Mouse (Mus musculus): ENCODE data around the gene Gm20479. TPM values are rescaled to one million over a fixed set of nuclear protein-coding genes. Genes with fewer than 3 reads are reported as not detected.

Gene Gm20479
- polyA plus RNA-seq, 1 experiment = 0.11 TPM

DNA sequence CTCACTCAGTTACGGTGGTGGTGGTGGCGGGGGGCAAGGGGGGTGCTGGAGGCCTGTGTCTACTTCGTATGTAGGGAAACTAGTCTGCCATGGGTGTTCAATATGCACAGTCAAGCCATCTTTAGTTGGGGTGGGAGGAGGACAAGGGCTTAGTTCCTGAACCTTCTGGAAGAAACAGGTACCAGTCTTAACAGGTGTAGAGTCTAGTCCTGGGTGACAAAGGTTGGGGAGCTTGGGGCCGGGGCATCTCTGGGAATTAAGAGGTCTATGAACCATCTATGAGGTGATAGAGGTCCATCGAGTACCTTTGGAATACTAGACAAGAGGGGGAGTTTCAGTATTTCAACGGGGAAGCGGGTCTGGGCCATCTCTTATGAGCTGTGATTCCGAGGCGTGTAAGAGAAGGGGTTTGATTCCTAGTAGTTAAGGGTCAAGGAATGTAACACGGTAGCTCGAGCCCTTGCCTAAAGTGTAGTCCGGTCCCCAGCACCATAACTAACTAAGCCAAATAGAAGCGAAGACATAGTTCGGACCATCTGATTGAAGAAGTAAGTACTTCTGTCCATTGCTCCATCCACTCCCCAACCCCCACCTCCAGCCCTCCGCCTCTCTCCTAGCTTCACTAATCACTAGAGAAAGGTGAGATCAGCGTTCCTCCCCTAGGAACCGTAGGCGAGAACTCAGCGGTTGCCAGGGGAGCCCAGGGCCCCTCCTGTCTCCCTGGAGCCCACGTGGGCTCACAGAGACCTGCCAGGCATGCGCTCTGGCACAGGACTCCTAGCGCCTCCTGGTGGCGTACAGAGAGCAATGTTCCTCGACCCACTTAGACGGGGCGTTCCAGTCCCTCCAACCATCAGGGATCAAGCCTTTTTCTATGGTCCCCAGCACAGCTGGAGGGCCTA, 40.1 kb upstream of the Gm20479 start:
- H3K4me2 ChIP-seq (ENCODE audit: low read depth) = no peak overlapping the region
- H3K27me3 ChIP-seq (ENCODE audit: control insufficient read depth, insufficient read depth, insufficient read length) = peaks cover 31% of the 10 kb centered on the region
- H3K4me3 ChIP-seq = no peak overlapping the region
- no peak for TF ChIP-seq MYOD1 (IDR thresholded peaks at IDR 0.05; ENCODE audit: control insufficient read depth in 1 of 3, insufficient read length in 2 of 3, low read depth in 2 of 3)
- TF ChIP-seq POLR2A (IDR thresholded peaks at IDR 0.05; ENCODE audit: insufficient read length, low read depth) = no peak
- no peak for TF ChIP-seq MYOG (IDR thresholded peaks at IDR 0.05; ENCODE audit: control insufficient read depth in 1 of 3, insufficient read depth in 1 of 3, insufficient read length in 2 of 3, low read depth in 2 of 3)
- no peak for TF ChIP-seq POLR2AphosphoS2 (IDR thresholded peaks at IDR 0.05; ENCODE audit: insufficient read length, low read depth)
- no peak for TF ChIP-seq USF1 (IDR thresholded peaks at IDR 0.05; ENCODE audit: low read depth)
- no peak for TF ChIP-seq CEBPB (IDR thresholded peaks at IDR 0.05; ENCODE audit: insufficient read depth, poor library complexity, severe bottlenecking)
- TF ChIP-seq TCF3 (IDR thresholded peaks at IDR 0.05; ENCODE audit: insufficient read length, low read depth) = no peak
- no peak for TF ChIP-seq MAX (IDR thresholded peaks at IDR 0.05; ENCODE audit: low read depth)
- no peak overlapping the region for H3ac ChIP-seq (ENCODE audit: control insufficient read depth, insufficient read length)
- no peaks in the 10 kb centered on the region for H3K79me2 ChIP-seq (ENCODE audit: control insufficient read depth, insufficient read depth)
- no peaks in the 10 kb centered on the region for H3K36me3 ChIP-seq (ENCODE audit: control insufficient read depth, insufficient read depth)

DNA sequence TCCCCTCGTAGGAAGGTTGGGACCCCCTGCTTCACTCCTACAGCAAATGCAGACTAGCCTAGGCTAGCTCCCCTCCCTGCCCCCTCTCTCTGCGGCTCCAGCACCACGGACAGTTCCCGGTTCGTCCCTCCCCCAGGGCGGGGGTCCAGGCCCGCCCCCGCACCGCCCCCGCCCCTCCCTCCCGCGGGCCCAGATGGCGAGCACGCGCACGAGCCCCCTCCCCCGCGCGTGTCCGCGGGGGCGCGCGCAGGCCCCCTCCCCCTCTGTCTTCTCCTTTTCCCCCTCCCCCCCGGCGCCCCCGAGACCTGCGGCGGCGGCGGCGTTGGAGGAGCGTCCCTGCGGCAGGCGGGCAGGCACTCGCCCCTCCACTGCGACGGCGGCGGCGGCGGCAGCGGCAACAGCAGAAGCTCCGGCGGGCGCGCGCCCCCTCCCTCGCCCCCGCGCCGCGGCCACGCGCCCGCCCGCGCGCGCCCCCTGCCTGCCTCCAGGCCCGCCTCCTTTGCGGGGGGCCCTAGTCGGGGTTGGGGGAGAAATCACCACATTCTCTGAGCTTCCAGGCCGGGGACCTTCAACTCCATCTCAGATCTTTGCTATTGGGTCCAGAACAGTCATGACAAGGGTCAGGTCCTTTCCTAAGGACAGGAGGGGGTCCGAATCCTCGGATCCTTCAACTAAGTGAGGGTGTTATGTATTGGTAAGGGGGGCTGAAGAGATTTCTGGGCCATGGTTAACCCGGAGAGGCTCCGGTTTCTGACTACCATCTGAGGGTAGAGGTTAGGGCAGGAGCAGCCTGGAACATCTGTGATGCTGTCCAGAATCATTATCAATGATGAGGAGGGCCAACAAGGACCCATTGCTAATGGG, 39.2 kb upstream of the Gm20479 start:
- no peaks in the 10 kb centered on the region for H3K36me3 ChIP-seq (ENCODE audit: control insufficient read depth, insufficient read depth)
- peaks cover 35% of the 10 kb centered on the region for H3K27me3 ChIP-seq (ENCODE audit: control insufficient read depth, insufficient read depth, insufficient read length)
- no peak overlapping the region for H3K4me3 ChIP-seq
- TF ChIP-seq USF1 (IDR thresholded peaks at IDR 0.05; ENCODE audit: low read depth) (no peak), REST (IDR thresholded peaks at IDR 0.05; ENCODE audit: insufficient read depth, insufficient read length) (peak; percentile 93)
- H3ac ChIP-seq (ENCODE audit: control insufficient read depth, insufficient read length) = no peak overlapping the region
- no peak overlapping the region for H3K4me2 ChIP-seq (ENCODE audit: low read depth)
- H3K79me2 ChIP-seq (ENCODE audit: control insufficient read depth, insufficient read depth) = no peaks in the 10 kb centered on the region

DNA sequence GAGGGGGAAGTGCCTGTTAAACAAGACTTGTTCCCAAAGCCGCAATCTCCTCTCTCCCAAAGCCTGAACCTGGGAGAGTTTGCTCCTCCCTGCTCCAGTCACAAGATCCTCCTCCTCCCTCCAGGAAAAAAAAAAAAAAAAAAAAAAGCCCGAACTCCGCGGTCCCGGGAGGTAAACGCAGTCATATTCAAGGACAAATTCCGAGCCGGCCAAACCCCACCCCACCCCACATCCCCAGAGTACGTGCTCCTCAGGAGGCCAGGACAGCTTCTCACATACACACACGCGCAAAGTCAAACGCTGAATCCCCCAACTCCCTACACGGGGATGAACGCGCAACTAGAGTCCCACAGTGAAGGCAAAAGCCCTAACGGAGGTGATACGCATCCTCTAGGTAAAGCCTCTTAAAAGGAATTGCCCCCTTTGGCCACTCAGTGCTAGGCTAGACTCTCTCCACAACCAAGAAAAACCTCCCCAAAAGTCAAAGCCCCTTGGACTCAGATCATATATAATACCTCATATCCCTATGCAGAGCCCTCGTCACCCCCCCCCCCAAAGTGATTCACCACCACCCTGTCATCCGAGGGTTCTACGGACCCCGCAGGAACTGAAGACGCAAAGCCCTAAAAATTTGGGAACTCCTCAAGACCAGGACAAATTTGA, 38.4 kb upstream of the Gm20479 start:
- Histone ChIP-seq H3K4me3 (no peak overlapping the region), H3ac (ENCODE audit: control insufficient read depth, insufficient read length) (no peak overlapping the region), H3K36me3 (ENCODE audit: control insufficient read depth, insufficient read depth) (no peaks in the 10 kb centered on the region), H3K79me2 (ENCODE audit: control insufficient read depth, insufficient read depth) (no peaks in the 10 kb centered on the region), H3K27me3 (ENCODE audit: control insufficient read depth, insufficient read depth, insufficient read length) (peaks cover 42% of the 10 kb centered on the region), H3K4me2 (ENCODE audit: low read depth) (no peak overlapping the region)
- TF ChIP-seq TCF12 (IDR thresholded peaks at IDR 0.05; ENCODE audit: insufficient read depth, poor library complexity, severe bottlenecking) (no peak), POLR2AphosphoS2 (IDR thresholded peaks at IDR 0.05; ENCODE audit: insufficient read length, low read depth) (no peak)

DNA sequence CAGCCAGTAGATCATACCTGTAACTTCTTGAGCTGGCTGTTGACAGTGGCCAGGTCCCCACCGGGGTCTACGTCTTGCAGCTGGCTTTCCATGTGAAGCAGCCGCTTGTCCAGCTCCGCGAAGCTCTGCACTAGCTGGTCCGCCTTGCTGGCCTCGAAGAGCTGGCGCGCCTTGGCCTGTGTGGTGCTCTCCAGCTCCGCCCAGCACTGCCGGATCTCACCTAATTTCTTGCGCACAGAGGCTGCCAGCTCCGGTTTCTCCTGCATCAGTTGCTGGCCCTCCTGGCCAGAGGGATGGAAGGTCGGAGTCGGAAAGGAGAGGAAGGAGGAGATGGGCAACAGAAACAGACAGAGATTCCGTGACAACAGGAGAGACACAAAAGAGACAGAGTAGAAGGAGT, 34.2 kb upstream of the Gm20479 start:
- Histone ChIP-seq H3K36me3 (ENCODE audit: control insufficient read depth, insufficient read depth) (no peaks in the 10 kb centered on the region), H3K79me2 (ENCODE audit: control insufficient read depth, insufficient read depth) (no peaks in the 10 kb centered on the region), H3ac (ENCODE audit: control insufficient read depth, insufficient read length) (no peak overlapping the region), H3K4me2 (ENCODE audit: low read depth) (no peak overlapping the region), H3K27me3 (ENCODE audit: control insufficient read depth, insufficient read depth, insufficient read length) (peaks cover 28% of the 10 kb centered on the region), H3K4me3 (no peak overlapping the region)
- TF ChIP-seq MYOG (IDR thresholded peaks at IDR 0.05; ENCODE audit: control insufficient read depth in 1 of 3, insufficient read depth in 1 of 3, insufficient read length in 2 of 3, low read depth in 2 of 3) (no peak), E2F4 (IDR thresholded peaks at IDR 0.05; ENCODE audit: insufficient read depth) (no peak), TCF3 (IDR thresholded peaks at IDR 0.05; ENCODE audit: insufficient read length, low read depth) (no peak), TCF12 (IDR thresholded peaks at IDR 0.05; ENCODE audit: insufficient read depth, poor library complexity, severe bottlenecking) (no peak), REST (IDR thresholded peaks at IDR 0.05; ENCODE audit: insufficient read depth, insufficient read length) (no peak), SRF (IDR thresholded peaks at IDR 0.05; ENCODE audit: control insufficient read depth, insufficient read length, low read depth) (no peak), MAX (IDR thresholded peaks at IDR 0.05; ENCODE audit: low read depth) (no peak), POLR2A (IDR thresholded peaks at IDR 0.05; ENCODE audit: insufficient read length, low read depth) (no peak), CEBPB (IDR thresholded peaks at IDR 0.05; ENCODE audit: insufficient read depth, poor library complexity, severe bottlenecking) (no peak), POLR2AphosphoS2 (IDR thresholded peaks at IDR 0.05; ENCODE audit: insufficient read length, low read depth) (no peak), MYOD1 (IDR thresholded peaks at IDR 0.05; ENCODE audit: control insufficient read depth in 1 of 3, insufficient read length in 2 of 3, low read depth in 2 of 3) (no peak), USF1 (IDR thresholded peaks at IDR 0.05; ENCODE audit: low read depth) (no peak)

DNA sequence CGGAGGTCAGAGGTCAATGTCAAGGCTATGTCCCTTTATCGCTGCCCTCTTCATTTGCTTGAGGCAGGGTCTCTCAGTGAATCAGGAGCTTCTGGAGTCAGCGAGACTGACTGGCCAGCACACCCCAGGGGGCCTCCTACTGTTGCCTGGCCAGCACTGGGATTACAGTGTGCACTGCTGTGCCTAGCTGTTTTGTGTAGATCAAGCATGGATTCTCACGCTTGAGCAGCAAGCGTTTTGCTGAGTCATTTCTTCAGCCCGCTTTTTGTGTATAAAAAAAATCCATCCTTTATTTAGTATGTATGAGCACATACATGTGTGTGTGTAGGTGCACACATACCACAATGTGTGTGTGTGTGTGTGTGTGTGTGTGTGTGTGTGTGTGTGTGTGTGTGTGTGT, 32.0 kb upstream of the Gm20479 start:
- Histone ChIP-seq H3K27me3 (ENCODE audit: control insufficient read depth, insufficient read depth, insufficient read length) (peaks cover 13% of the 10 kb centered on the region), H3K79me2 (ENCODE audit: control insufficient read depth, insufficient read depth) (no peaks in the 10 kb centered on the region), H3K4me2 (ENCODE audit: low read depth) (no peak overlapping the region), H3K36me3 (ENCODE audit: control insufficient read depth, insufficient read depth) (no peaks in the 10 kb centered on the region), H3ac (ENCODE audit: control insufficient read depth, insufficient read length) (no peak overlapping the region), H3K4me3 (no peak overlapping the region)
- TF ChIP-seq USF1 (IDR thresholded peaks at IDR 0.05; ENCODE audit: low read depth) (no peak), TCF12 (IDR thresholded peaks at IDR 0.05; ENCODE audit: insufficient read depth, poor library complexity, severe bottlenecking) (no peak), CEBPB (IDR thresholded peaks at IDR 0.05; ENCODE audit: insufficient read depth, poor library complexity, severe bottlenecking) (no peak), REST (IDR thresholded peaks at IDR 0.05; ENCODE audit: insufficient read depth, insufficient read length) (no peak), MYOD1 (IDR thresholded peaks at IDR 0.05; ENCODE audit: control insufficient read depth in 1 of 3, insufficient read length in 2 of 3, low read depth in 2 of 3) (no peak), MYOG (IDR thresholded peaks at IDR 0.05; ENCODE audit: control insufficient read depth in 1 of 3, insufficient read depth in 1 of 3, insufficient read length in 2 of 3, low read depth in 2 of 3) (no peak), MAX (IDR thresholded peaks at IDR 0.05; ENCODE audit: low read depth) (no peak), SRF (IDR thresholded peaks at IDR 0.05; ENCODE audit: control insufficient read depth, insufficient read length, low read depth) (no peak), POLR2AphosphoS2 (IDR thresholded peaks at IDR 0.05; ENCODE audit: insufficient read length, low read depth) (no peak), TCF3 (IDR thresholded peaks at IDR 0.05; ENCODE audit: insufficient read length, low read depth) (no peak), E2F4 (IDR thresholded peaks at IDR 0.05; ENCODE audit: insufficient read depth) (no peak), POLR2A (IDR thresholded peaks at IDR 0.05; ENCODE audit: insufficient read length, low read depth) (no peak)

Data from myocyte (in vitro differentiated cells).